Mouse (Mus musculus) right cerebral cortex, postnatal 36 days (tissue): ENCODE results near the gene Lrrfip1.
A peak's percentile ranks its signal among the peaks of the same experiment; 100 is the strongest.

ENCODE experiments used
- DNase-seq, 2 experiments: peaks; one replicate each; pipeline ENCODE4 v3.0.0; 2022; ENCODE audit warnings: low spot score in 2 of 2, mixed read lengths in 1 of 2

The Lrrfip1 gene

DNA sequence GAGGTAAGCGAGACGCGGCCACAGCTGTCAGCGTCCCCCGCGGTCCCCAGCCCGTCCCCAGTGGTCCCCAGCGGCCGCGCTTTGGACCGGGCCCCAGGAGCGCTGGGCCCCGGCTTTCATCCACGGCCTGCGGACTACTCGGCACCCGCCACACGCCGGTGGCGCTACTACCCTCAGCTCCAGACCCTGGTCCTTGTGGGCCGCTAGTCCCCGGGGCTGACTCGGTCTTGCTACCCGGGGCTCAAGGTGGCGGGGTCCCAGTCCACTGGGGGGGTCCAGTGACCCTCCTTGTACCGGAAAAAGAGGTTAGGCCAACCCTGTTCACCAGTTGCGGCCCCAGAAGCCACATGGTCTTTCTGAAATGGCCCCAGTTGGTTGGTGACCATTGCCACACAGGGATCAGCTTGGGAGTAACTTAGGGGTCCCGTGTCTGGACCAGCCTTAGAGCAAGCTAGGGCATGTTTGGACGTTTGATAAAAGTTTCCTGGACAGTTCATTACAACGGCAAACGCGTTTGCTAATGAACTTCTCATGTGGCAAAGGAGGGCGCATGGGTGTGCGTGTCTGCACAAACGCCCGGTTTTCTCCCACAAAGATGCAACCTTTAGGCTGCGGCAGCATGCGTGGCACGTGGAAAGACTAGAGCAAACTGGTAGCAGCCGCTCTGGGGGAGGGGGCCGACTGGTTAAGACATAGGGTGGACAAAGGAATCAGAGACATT lies 514 bp downstream of the Lrrfip1 start:
- DNase-seq: no peak

DNA sequence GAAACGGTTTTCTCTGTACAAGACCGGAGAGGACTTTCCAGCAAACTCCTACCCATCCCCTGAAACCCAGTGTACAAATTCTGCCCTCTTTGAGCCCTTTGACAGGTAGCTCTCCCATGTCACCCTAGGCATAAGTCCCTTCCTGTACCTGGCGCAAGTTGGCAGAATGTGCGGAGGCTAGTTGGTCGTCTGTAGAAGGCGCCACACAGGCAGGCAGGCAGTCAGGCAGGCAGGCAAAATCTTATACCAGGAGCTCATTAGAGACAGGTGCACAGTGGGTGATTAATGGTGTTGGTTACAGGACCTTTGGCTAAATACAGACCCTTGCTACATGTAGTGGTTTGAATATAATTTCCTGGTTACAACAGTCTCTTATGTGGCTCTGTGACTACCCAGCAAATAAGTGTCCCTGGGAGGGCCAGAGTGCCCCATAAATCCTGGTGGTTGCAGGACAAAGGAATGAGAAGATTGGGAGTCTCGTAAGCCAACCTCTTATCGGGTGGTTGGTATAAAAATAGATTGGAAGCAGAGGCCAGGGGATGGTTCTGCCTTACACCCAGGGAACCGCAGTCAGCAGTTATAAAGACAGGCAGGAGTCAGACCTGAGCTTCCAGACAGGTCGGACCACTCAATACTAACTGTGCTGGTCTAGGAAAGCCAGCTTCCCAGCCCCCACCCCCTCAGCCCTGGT lies 1.5 kb downstream of the Lrrfip1 start:
- DNase-seq: no peak

DNA sequence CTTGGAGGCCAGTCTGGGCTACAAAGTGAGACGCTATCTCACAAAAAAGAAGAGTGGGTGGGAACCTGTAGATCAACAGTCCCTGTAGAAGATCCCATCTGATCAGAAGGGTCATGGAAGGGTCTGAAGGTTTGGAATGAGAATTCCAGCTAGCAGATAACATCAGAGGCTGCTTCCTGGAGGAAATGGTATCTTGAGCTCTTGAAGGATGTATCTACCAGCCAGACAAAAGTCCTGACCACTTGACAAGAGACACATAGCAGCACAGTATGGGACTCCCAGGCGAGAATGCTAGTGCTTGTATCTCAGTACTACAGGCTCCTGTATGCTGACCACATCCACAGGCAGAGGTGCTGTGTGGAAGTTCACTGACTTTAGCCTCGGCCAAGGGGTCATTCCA lies 2.6 kb downstream of the Lrrfip1 start:
- no peak for DNase-seq

DNA sequence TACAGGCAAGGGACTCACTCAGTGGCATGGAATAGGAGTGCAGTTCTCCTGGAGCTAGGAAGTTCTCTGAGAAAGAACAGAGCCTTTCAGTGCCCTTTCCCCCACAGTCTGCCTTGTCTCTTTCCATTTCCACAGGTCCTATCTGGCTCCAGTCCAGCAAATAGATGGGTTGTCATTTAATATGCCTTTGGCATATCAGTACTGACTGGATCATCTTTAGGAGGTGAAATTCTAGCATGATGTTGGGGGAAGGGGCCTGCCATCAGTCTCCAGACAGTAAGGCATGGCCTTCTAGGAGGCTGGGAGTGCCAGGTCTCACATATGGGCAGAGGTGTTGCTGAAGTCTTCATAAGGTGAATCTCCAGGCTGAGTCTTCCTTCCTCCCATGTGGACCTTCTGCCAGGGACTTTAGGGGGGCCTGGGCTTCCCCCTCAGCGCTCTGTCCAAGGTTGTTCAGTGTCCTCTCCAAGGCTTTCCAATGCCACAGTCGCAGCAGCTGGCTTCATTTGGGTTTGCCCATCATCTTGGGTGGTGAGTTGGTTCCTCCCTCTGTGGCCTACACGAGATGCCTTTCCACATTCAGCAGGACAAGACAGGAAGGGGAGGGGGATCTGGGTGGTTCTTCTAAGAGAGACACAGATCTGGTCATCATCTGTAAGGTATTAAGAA lies 3.5 kb downstream of the Lrrfip1 start:
- DNase-seq: no peak

DNA sequence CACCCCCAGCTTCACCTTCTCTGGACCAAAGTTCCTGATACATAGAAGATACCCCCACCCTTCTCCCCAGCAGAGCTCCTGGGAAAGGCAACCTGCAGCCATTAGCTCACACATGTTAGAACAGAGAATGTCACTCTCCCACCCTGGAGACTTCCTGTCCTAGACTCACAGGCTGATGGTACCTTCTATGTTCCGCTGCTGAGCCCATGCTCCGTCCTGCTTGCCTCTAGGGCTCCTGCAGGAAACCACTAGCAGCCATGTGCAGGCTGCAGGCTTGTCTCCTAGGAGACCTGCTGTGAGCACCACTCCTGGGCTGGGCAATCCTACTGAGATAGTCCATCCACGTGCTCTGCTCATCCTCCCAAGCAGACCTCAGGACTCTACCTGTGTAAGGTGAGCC lies 4.1 kb downstream of the Lrrfip1 start:
- DNase-seq: no peak

DNA sequence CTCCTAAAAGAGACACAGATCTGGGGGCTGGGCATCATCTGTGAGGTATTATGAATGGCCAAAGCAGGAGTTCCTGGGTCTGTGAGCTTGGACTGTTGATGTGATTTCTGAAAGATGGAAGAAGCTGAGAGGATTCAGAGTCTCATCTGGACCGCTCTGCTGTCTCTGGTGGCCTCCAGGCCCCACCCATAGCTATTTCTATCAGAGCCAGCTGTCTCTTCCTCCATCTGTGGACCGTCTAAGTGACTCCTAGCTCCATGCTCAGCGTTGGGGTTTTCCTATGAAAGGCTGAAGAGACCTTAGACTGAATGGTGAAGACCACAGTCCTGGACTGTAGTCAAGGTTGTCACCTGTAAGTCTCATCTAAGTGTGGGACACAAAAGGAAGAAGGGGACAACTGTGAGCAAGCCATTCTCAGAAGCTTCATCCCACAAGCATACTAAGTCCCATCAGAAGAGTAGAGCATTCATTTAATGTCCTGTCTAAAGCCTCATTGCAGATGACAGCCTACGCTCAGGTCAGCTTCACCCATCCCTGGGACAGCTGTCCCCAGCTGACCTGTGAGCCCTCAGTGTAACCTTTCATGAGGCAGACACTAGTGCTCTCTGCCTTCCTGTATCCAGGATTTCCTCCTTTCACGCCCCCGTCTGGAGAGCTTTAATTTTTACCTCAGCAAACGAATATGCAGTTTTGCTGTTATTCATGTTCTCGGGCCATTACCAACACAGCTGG lies 5.2 kb downstream of the Lrrfip1 start:
- DNase-seq: no peak

DNA sequence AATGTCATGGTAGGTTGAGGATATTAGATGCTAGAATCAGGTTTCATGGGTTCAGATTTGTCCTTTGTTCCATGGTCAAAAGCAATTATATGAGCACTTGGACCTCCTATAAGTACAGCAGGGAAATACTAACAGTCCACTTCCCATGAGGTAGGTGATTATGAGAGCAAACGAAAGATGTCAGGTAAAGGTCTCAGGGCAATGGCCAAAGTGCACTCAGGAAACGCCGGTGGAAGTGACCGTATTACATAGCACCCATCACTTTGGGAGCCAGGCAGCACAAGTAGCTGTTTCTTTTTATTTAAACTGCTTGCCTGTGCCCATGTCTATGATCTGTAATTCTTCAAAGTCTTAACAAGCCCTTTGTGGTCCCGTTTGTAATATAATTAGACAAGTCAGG lies 7.5 kb downstream of the Lrrfip1 start:
- DNase-seq: no peak

DNA sequence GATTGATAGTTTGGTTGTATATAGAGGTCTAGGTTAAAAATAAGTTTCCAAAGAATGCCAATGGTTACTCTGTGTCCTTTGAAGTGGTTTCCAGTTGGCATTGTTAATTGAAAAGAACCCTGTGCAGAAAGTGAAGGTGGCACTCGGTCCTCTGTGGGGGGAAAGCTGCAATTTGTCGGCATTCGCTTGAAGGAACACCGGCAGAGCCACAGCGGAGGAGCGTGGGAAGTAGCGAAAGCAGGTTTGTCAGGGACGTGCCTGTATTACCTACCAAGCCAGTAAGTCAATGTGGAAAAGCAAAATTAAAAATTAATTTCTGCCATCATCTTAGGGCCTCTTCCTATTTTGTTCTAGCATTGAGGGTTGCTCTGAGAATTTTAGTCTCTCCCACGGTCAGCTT lies 8.2 kb downstream of the Lrrfip1 start:
- DNase-seq: no peak

DNA sequence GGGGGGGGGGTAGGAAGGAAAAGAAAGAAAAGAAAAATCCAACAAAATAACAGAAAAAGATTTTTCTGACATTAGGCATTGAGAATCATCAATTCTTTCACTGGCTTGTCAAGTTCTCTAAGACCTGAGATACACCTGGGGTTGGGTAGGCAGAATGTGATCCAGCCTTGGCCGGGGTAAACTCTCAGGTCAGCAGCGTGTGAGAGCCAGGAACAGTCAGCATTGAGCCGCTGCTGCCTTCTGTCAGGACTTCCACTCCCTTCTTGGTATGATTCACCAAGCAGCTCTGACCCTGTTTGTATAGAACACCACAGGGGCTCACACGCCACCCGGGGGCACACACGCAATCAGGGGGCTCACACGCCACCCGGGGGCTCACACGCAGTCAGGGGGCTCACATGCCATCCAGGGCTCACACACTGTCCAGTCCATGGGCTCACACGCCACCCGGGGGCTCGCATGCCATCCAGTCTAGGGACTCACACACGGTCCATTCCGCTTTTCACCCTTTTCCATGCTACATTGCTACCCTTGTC lies 9.7 kb downstream of the Lrrfip1 start:
- DNase-seq: no peak

DNA sequence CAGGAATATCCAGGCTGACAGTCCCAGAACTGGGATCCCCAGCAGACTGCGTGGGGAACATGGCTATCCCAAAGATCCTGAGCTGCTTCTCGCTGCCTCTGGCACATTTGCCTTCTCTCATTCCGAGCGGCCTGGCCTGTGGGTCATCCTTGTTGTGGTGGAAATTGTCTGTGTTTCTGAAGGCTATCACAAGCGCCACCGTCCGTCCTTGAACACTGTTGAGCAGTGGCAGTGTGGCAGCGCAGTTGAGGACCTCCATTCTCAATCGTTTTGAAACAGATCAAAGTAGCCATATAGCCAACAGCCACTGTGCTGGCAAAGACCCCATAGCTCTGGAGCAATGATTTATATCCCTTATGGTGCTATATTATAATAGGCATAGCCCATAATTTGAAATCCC lies 10.2 kb downstream of the Lrrfip1 start:
- no peak for DNase-seq

DNA sequence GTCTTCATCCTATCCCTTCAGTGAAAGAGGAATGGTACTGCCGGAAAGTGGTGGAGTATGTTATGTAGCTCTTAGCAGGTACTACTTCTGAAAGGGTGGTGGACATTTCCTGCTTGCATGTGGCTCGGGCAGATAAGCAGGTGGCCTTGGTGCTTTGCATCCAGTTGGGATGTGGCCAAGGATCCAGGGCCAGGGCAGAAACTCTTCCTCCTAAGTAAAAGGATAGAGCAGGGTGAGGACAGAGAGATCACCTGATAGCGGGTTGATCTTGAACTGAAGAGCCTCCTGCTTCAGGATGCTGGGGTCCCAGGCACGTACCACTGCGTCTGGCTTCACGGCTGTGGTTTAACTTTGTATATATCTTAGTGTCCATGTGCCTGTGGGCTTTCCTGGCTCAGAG lies 10.7 kb downstream of the Lrrfip1 start:
- DNase-seq: no peak

DNA sequence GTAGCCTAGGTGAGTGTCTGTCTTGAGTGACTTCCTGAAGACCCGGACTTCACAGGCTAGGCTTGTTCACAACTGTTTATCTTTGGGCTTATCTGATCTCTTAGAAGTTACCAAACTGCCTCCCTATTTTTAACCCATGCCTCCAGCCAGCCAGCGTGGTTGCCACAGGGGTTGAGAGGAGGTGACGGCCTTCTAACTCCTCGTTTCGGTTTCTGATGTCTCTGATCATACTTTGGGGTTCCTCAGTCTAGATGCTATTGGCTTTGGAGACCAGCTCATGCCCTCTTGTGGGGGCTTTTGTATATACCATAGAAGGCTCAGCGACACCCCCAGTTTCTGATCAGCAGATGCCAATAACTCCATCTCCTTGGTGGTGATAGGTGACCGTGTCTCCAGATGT lies 11.7 kb downstream of the Lrrfip1 start:
- DNase-seq: no peak

DNA sequence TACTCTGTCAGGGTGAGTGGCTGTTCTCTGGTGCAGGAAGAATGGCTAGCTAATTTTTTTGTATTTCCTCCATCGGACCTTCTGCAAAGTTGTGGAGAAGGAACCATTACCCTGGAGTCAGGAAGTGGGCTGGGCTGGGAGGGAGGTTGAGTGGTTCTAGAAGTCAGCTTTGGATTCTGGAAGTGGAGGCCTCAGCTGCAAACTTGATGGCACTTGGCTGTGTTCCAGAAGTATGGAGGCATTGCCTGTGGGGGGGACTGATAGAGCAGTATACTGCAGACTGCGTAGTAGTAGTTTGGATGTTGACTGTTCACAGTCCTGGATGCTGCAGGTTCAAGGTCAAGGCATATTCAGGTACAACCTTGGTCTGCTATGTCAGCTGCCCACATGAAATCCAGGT lies 12.2 kb downstream of the Lrrfip1 start:
- DNase-seq: no peak

DNA sequence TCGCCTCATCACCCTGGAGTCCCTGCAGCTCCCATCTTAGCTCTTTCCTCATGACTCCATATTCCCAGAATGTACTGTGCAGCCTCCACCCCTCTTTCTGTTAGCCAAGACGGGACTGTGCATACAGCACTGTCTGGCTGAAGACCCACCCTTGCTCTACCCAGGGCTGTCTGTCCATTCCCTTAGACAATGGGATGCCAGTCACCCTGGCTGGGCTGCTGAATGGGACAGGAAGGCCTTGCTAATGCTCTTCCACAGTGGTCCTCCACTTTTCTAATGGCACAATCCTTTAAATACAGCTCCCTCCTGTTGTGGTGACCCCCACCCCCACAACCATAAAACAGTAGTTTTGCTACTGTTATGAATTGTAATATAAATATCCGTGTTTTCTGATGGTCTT lies 12.8 kb downstream of the Lrrfip1 start:
- DNase-seq: no peak

DNA sequence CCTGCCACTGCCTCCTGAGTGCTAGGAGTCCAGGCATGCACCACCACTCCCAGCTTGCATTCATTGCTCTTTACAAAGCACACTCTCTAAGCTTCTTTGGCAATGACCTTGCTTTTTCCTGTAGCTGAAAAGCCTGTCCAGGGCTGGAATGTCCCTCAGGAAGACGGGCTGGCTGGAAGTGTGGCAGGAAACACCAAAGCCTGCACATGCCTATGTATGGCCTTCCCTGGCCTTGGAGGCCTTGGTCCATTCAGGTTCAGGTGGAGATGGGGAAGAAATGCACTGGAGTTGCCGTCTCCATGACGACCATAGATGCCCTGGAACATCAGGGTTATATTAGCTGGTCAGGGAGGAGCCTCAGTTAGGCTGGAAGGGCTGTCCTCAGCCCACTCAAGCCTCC lies 15.3 kb downstream of the Lrrfip1 start:
- no peak for DNase-seq

DNA sequence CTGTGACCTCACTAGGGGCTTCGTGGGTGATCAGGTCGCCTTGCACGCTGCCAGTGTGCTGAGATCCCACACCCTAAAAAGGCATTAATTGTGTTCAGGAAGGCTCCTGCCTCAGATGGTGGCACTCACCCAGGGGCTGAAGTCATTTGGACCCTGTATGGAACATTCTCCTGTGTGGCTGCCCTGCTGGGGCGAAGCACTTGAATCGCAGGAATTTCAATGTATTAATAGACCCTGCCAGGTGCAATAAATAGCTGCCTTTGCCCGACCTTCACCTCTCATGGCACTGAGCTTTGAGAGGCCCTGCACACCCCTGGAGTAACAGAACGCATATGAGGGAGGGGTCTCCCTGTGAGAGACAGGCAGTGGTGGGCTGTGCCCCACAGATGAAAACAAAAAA lies 17.0 kb downstream of the Lrrfip1 start:
- DNase-seq: no peak

DNA sequence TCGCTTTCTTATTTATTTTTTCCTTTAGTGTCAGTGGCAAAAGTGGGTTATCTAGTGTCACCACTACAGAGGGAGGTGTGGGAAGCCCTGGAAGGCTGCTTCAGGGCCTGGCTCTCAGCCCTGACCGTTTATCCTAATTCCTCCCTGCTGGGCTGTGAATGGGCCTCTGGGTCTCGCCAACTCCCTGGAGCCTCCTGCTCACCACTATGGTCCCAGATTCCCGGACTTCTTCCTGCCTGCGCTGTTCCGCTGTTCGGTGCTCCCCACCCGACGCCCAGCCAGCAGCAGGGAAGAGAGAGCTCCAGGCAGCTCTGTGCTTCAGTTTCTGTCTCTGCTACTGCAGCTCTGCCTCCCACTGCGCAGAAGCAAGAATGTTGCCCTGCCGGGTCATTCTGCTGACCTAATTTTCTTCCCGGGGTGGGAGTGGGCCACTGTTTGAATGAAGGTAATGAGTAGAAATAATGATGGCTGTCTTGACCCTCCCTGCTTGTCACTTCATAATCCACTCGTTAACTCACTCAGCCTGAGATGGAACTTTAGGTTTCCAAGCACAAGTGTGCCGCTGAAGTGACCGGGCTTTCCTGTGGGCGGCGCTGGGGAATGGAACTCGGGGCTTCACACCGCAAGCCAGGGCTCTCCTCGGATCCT lies 18.7 kb downstream of the Lrrfip1 start:
- no peak for DNase-seq

DNA sequence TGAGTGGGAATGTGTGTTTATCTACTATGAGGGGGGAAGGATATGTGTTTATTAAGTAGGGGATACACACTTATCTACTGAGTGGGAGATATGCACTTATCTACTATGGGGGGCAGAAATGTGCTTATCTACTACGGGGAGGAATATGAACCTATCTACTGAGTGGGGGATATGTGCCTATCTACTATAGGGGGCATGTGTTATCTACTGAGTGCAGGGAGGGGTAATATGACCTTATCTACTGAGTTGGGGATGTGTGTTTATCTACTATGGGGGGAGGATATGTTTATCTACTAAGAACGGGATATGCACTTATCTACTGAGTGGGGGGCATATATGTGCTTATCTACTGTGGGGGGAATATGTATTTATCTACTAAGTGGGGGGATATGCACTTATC lies 20.8 kb downstream of the Lrrfip1 start:
- DNase-seq: no peak

DNA sequence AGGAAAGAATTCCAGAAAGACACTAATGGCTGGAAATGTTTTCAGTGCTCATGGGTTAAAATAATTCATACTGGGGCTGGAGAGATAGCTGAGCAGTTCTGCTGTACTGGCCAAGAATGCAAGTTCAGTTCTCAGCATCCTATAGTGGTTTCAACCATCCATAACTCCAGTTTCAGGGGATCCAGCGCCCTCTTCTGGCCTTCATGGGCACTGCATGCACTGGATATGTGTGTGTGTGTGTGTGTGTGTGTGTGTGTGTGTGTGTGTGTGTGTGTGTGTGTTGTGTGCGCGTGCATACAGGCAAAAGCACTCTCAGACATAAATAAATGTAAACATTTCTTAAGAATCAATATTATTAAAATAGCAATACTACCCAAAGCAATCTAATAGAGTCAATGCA lies 22.8 kb downstream of the Lrrfip1 start:
- no peak for DNase-seq

DNA sequence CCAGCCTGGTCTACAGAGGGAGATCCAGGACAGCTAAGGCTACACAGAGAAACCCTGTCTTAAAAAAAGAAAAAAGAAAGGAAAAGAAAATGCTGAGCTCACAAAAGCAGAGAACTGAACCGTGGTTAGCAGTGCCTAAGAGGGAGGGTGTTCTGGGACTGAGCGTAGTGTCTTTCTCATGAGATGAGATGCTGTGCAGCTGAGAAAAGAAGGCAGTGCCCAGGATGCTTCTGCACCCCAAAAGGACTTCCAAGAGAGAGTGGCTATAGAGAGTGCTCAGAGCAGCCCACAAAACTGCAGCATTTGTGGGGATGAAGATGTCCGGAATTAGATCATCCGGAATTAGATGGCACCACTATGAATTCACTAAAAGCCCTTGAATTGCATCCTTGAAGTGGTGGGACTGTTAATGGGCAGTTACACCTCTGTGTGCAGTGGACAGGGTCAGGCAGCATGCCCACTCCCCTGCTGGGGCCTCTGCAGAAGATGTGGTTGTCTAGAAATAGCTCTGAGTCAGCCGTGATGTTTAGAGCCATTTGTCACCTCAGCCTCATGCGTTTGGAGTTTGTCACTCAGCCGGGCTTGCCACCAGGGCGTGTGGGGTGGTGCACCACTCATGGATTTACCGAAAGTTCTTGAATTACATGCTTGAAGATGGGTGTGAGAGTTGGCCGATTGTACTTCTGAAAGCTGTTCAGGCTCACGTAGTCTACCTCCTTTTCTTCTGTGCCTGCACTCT lies 23.8 kb downstream of the Lrrfip1 start:
- DNase-seq: peak in 1 of 2 experiments; percentile 50

DNA sequence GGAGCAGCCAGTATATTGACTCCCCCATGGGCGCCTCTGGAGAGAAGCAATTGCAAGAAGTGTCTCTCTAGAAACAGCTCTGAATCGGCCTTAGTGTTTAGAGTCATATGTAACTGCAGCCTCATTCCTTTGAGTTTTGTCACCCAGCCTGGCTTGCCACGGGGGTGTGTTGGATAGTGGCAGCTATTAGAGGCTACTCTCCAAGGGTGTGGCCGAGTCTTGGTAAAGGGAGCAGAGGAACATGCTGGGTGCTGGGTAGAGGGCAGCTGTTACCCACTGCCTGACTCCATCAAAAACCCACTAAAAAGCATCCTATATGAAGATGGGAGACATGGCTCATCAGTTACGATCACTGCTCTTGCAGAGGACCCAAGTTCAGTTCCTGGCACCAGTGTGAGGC lies 24.7 kb downstream of the Lrrfip1 start:
- DNase-seq: no peak
